ENCODE assay signal across 12 mouse cellular contexts in the genomic region with DNA sequence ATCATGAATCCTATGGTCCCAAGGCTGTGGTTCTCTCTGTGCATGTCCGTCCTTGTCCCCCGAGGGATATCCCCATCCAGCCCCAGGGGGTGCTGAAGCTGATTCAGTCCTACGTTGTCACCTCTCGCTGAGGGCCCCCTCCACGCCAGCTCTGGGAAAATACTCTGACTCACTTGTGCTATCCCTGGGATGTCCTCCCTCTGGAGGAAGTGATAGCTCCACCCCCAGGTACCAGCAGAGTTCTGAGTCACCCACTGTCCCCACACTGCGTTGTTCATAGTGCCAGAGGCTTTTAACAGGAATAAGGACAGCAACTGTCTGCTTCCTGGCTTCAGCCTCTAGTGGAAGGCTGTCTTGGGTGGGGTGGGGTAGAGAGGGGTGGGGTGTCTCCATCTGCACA. TPM values are rescaled to one million over a fixed set of nuclear protein-coding genes. Genes with fewer than 3 reads are reported as not detected.
A peak's percentile ranks its signal among the peaks of the same experiment; 100 is the strongest.
DNase-seq lines count a peak whose midpoint lies in the region; ATAC-seq lines count a peak whose summit lies in the region.
"Had no signal": no experiment of that assay in that cellular context is flagged by ENCODE, and none has a peak within 500 bp of the region (broad histone marks: within the 10 kb centered on the region; RNA-seq: fewer than 3 reads in every experiment).

No protein-coding gene starts in this region.

- WGBS in liver, embryonic 12.5 days (ENCODE audit: insufficient replicate concordance): 14% methylated on average over 6 of the region's 6 CpGs
- WGBS in hindbrain, embryonic 13.5 days: 79% methylated on average over 6 of the region's 6 CpGs

- H3K9ac ChIP-seq in liver, embryonic 12.5 days: no peak overlapping the region
- no peak overlapping the region for H3K9ac ChIP-seq in hindbrain, embryonic 13.5 days

- H3K27ac ChIP-seq in brown adipose tissue, adult 24 weeks (replicated peaks; ENCODE audit: low read depth, low read length): peak overlapping the region; percentile 69
- H3K27ac ChIP-seq in liver, embryonic 12.5 days: peak overlapping the region; percentile 76
- H3K27ac ChIP-seq in hindbrain, embryonic 13.5 days: no peak overlapping the region

- intact Hi-C loops in heart, postnatal 36 days (cut with DNase I): no loop called here

- DNase-seq in heart, adult 18-20 months: peak; percentile 18 to 37
- no peak for DNase-seq in heart, postnatal 36 days
- peak; percentile 66 for DNase-seq in right cerebral cortex, postnatal 25 days
- no peak for DNase-seq in neural tube, embryonic 10.5 days (ENCODE audit: extremely low spot score, low spot score)
- DNase-seq in layer of hippocampus, adult 9-11 months: no peak
- DNase-seq: cerebellum, adult 11 months had no signal

- H3K36me3 ChIP-seq in liver, embryonic 12.5 days: no peaks in the 10 kb centered on the region
- H3K36me3 ChIP-seq in hindbrain, embryonic 13.5 days: no peaks in the 10 kb centered on the region

- H3K4me3 ChIP-seq in brown adipose tissue, adult 24 weeks (ENCODE audit: insufficient read depth, low read depth, low read length): no peak overlapping the region
- H3K4me3 ChIP-seq in liver, embryonic 12.5 days: no peak overlapping the region
- no peak overlapping the region for H3K4me3 ChIP-seq in hindbrain, embryonic 13.5 days

- ATAC-seq in liver, embryonic 12.5 days: peak; percentile 19; the same call in 1 of the 2 replicates
- ATAC-seq in hindbrain, embryonic 13.5 days (ENCODE audit: low FRiP score): no peak
- ATAC-seq: forebrain, embryonic 14.5 days had no signal

- H3K27me3 ChIP-seq in liver, embryonic 12.5 days (replicated peaks): peaks cover 4% of the 10 kb centered on the region; the same call in 1 of the 2 replicates
- H3K27me3 ChIP-seq in hindbrain, embryonic 13.5 days: no peaks in the 10 kb centered on the region

- H3K4me2 ChIP-seq in liver, embryonic 12.5 days: no peak overlapping the region
- H3K4me2 ChIP-seq in hindbrain, embryonic 13.5 days: no peak overlapping the region

- H3K4me1 ChIP-seq in brown adipose tissue, adult 24 weeks (ENCODE audit: control insufficient read depth, insufficient read depth, insufficient read length, low read length): peaks cover 2% of the 10 kb centered on the region; the same call in 1 of the 2 replicates
- peaks cover 50% of the 10 kb centered on the region for H3K4me1 ChIP-seq in liver, embryonic 12.5 days
- H3K4me1 ChIP-seq in hindbrain, embryonic 13.5 days (replicated peaks): no peaks in the 10 kb centered on the region; the same call in 1 of the 2 replicates

- H3K9me3 ChIP-seq in liver, embryonic 12.5 days (replicated peaks): no peaks in the 10 kb centered on the region
- H3K9me3 ChIP-seq in hindbrain, embryonic 13.5 days: no peaks in the 10 kb centered on the region

RNA-seq across cellular contexts. Expression of a gene that starts 5.1 kb away (rescaled TPM):
- not detected for total RNA-seq in heart, adult 18-20 months (2021)
- total RNA-seq in heart, postnatal 36 days (2021): not detected
- 1.1 TPM in 1 of 2 replicates, not detected in the other for polyA plus RNA-seq in brown adipose tissue, adult 24 weeks (2012; ENCODE audit: insufficient read depth, insufficient read length, missing spikeins)
- polyA plus RNA-seq in liver, embryonic 12.5 days (2016; fragmentation: Nextera tagmentation; extraction: Ambion mirVana): 1.5 and 1.8 TPM in 2 replicates
- polyA plus RNA-seq in hindbrain, embryonic 13.5 days (2015; fragmentation: Nextera tagmentation; extraction: Ambion mirVana): 0.04 TPM in 1 of 2 replicates, not detected in the other
- total RNA-seq: CH12.LX had no signal
- polyA plus RNA-seq: forebrain, embryonic 14.5 days; thymus, postnatal 0 days had no signal

RNA-seq across cellular contexts. Expression of a gene that starts 17.3 kb away (rescaled TPM):
- 1 to 10 TPM; 2.3 to 2.5 TPM for total RNA-seq in heart, adult 18-20 months (2021)
- total RNA-seq in heart, postnatal 36 days (2021): 1 to 10 TPM; 2.1 to 2.2 TPM
- 0.67 and 0.83 TPM in 2 replicates for polyA plus RNA-seq in brown adipose tissue, adult 24 weeks (2012; ENCODE audit: insufficient read depth, insufficient read length, missing spikeins)
- 2.5 and 2.7 TPM in 2 replicates for polyA plus RNA-seq in liver, embryonic 12.5 days (2016; fragmentation: Nextera tagmentation; extraction: Ambion mirVana)
- 10.8 and 11.3 TPM in 2 replicates for polyA plus RNA-seq in hindbrain, embryonic 13.5 days (2015; fragmentation: Nextera tagmentation; extraction: Ambion mirVana)
- total RNA-seq: CH12.LX had no signal

RNA-seq across cellular contexts. Expression of a gene that starts 36.8 kb away (rescaled TPM):
- not detected for total RNA-seq in heart, adult 18-20 months (2021)
- total RNA-seq in heart, postnatal 36 days (2021): not detected
- not detected in 2 replicates for polyA plus RNA-seq in brown adipose tissue, adult 24 weeks (2012; ENCODE audit: insufficient read depth, insufficient read length, missing spikeins)
- polyA plus RNA-seq in liver, embryonic 12.5 days (2016; fragmentation: Nextera tagmentation; extraction: Ambion mirVana): 0.14 TPM in 1 of 2 replicates, not detected in the other
- 8.1 and 9.3 TPM in 2 replicates for polyA plus RNA-seq in hindbrain, embryonic 13.5 days (2015; fragmentation: Nextera tagmentation; extraction: Ambion mirVana)
- total RNA-seq: CH12.LX had no signal
- polyA plus RNA-seq: thymus, postnatal 0 days had no signal

Comparison
In these comparisons a context has a peak if more than half of its experiments do, and no peak if none do; other contexts are left out.
1. DNase-seq: peak in heart, adult 18-20 months (2 of 2) and right cerebral cortex, postnatal 25 days (single experiment); none in heart, postnatal 36 days (0 of 2), neural tube, embryonic 10.5 days (single experiment) and layer of hippocampus, adult 9-11 months (single experiment).